Mouse (Mus musculus) large intestine, adult 2 months (tissue): ENCODE measurements around the gene Plxnb2. TPM values are rescaled to one million over a fixed set of nuclear protein-coding genes. Genes with fewer than 3 reads are reported as not detected.

Experiments
- DNase-seq: peaks from one replicate; pipeline ENCODE4 v3.0.0-alpha.2; 2012; ENCODE audit warnings: low read depth, low spot score
- WGBS: fragments of 180-500 bp; shearing (Covaris S2); methylation state at CpG from one replicate; pipeline ENCODE4 v1.1.7; 2018; 5-methylcytosine and 5-hydroxymethylcytosine counted together
- polyA plus RNA-seq: library from polyadenylated mRNA; depleted of rRNA; stranded (reverse); fragments of >200 nt; gene quantifications from 2 replicates; pipeline ENCODE4 v1.2.3, GENCODE M21; 2012

Plxnb2 gene
- polyA plus RNA-seq, 1 experiment: 310 TPM

DNA sequence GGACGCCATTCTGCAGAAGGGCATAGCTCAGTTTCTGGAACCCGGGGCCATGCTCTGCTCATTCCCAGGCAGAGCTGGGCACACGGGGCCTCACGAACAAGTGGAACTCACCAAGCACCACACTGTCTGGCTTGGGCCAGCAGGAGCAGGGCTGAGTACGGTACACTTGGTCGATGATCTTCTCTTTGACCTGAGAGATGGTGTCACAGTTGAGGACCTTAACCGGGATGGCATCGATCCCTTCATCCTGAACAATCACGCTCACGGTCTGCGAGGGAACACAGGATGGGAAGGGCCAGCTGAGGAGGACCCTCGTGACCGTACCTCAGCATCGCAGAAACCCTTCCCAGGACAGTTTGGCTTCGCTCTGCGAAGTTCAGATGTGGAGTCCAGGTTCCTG is 22.1 kb downstream of the Plxnb2 start:
- DNase-seq: no peak
- 93% methylated on average over 16 of the region's 16 CpGs for WGBS

DNA sequence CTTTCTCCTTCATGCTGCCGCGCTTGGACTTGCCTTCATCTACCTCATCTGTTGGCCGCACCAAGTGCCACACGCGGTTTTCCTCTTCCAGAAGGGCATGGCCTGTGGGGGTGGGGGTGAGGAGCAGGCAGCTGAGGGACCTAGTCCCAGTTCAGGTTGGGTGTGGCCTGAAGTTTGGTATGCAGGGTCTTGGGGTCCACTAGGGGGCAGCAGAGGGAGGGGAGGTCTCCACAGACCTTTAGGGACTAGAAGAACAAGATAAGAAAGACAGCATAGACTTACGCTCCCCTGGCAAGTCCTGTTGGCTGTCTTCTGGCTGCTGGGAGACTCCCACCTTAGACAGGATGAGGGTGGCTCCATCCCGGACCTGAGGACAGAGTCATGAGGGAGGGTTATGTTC is 22.6 kb downstream of the Plxnb2 start:
- DNase-seq: no peak
- WGBS: 63% methylated on average over 7 of the region's 7 CpGs

DNA sequence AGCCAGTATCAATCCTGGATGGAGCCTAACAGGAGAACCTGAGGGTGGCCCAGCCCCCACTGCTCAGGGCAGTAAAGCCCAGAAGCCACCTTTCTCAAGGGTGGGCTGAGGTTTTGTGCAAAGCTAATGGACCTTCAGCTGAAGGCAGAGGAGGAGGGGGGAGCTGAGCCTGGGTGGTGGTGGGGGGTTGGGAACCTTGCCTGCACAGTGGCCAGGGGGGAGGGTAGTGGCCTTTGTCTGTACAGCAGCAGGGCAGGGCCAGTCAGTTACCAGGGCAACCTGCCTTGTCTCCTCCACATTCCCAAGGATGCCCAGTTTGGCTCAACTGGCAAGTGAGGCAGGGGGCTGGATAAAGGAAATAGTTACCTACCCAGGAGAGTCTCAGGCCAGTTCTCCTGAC is 28.3 kb downstream of the Plxnb2 start:
- DNase-seq: no peak

- no peak for DNase-seq
- WGBS: 6% methylated on average over 13 of the region's 13 CpGs
These were observed 30.6 kb downstream of the Plxnb2 start for GRCm38 (mm10) chr15:89150041-89150390.

DNA sequence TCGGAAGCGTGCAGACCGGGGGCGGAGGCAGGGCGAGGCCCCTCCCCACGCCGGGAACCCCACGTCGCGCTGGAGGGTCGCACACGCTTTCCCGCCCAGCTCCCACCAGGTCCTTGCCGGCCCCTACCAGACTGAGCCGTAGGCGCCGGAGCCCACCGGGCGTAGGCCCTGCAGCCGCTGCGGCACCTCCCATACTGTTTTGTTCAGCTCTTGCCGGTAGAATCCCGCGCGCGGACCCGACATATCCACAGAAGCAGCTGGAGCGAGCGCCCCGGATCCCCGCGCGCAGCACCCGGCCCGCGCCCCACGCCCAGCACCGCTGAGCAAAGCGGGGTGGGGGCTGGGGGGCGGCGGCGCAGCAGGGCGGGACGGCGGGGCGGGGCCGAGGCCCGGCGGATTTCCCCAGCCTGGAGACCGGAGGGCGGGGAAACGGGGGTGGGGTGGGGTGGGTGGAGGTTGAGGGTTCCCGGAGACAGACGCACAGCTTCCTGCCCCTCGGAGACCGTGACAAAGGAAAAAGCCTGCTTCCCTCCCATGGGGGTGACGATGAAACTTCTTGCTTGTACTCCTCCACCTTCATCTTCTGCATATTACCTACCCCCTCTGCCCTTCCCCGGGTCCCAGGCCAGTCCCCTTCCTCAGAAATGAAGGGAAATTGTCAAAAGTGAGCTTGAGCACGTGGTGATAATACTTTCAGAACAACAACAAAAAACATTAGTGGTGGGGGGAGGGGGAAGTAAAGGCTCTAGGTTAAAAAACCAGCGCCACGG is 31.1 kb downstream of the Plxnb2 start, which contains the start of gene Mapk11:
Gene Mapk11 (minus strand): TSS at position 358 of the 770 bp plus-strand sequence.
- DNase-seq: no peak
- 1% methylated on average over 60 of the region's 61 CpGs for WGBS

GRCm38 (mm10) chr15:89148496-89149270 is 31.9 kb downstream of the Plxnb2 start:
- WGBS: 12% methylated on average over 25 of the region's 25 CpGs
- DNase-seq: no peak

DNA sequence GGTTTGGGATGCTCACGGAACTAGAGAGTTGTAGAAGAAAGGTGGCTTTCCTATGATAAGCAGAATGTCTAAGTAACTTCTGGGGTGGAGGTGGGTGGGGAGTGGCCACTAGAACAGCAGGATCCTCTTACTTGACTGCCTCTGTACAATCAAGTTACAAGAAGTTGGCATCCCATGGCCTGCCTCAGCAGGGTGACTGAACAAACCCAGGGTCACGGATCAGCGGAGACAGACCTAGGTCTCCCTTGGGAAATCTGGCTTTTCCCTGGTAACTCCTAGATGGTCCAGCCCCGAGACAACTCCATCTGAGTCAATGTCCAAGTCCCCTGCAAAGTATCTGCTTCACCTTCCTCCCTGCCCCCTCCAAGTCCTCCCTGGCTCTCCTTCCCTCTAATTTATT is 32.7 kb downstream of the Plxnb2 start:
- DNase-seq: no peak
- WGBS: 62% methylated on average over 4 of the region's 4 CpGs

DNA sequence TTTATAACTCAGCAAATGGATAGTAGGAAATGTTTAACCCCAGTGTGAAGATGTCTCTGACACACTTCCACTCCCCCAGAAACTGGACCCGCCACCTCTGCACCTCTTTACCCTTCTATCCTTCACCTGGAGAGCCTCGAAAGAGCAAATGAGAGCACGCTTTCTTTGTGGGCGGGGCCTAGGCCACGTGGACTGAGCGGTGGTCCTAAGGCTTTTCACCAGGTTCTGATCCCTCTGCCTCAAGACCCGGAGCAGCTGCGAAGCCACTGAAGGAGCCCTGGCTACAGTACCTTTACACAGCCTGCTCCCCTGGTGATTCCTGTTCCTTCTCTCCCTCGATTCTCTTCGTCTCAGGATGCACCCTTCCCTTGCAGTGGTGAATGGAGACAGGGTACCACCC is 33.1 kb downstream of the Plxnb2 start:
- 24% methylated on average over 10 of the region's 10 CpGs for whole genome bisulfite sequencing
- no peak for DNase-seq

- WGBS: 2% methylated on average over 16 of the region's 16 CpGs
- DNase-seq: no peak
These were observed 33.6 kb downstream of the Plxnb2 start for GRCm38 (mm10) chr15:89147024-89147423.

GRCm38 (mm10) chr15:89146537-89146936 is 34.1 kb downstream of the Plxnb2 start:
- no peak for DNase-seq
- 3% methylated on average over 27 of the region's 27 CpGs for WGBS

DNA sequence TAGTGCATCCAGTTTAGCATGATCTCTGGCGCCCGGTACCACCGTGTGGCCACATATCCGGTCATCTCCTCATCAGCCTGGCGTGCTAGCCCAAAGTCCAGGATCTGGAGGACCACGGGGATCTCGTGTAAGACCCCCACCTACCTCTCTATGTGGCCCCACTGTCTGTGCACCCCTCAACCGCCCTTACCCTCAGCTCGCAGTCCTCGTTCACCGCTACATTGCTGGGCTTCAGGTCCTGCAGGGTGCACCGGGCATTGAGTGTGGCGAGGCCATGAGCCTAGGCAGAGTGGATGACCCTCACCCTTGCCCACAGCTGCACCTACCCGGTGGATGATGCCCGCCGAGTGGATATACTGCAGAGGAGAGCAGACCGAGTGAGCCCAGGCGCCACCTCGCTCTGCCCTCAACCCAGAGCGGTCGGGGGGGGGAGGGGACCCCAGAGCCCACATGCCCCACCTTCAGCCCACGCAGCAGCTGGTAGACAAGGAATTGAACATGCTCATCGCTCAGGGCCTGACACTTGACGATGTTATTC is 34.7 kb downstream of the Plxnb2 start:
- WGBS: 68% methylated on average over 24 of the region's 24 CpGs

DNA sequence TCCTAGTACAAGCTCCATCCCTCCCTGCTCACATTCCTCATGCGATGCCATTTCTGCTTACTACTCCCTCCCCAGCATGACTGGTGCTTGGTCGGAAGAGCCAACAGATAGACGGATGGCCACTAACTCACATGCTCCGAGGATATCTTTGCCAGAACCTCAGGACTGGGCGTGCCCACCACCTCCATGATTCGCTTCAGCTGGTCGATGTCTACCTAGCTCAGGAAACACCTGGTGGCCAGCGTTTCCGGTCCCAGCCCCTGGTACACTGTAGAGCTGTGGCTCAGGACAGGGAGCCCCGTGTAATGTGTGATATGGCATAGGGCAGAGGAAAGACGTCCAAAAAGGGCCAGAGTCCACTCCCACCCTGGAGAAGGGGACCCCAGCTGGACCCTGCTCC is 35.6 kb downstream of the Plxnb2 start:
- WGBS: 68% methylated on average over 11 of the region's 11 CpGs
- DNase-seq: no peak

More for the DNA sequence above, 34.7 kb downstream of the Plxnb2 start:
- no peak for DNase-seq

- 75% methylated on average over 2 of the region's 2 CpGs for WGBS
These were observed 37.5 kb downstream of the Plxnb2 start for GRCm38 (mm10) chr15:89143134-89143533.

DNA sequence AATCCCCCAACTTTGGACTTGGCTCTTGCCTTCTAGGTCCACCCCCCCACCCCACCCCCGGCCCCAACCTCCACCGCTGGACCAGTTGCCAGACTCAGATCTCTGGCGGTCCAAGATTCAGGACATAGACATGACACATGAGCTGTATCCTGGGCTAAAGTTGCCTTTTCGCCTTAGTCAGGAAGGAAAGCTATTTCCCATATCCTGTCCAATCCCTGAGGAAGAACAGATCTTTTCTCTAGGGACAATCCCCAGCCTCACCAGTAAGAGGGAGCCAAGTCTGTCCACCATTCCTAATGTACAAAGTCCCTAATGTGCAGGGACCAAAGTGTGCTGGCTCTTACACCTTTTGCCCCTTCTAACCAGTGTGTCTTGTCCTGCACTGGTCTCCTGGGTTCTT is 38.7 kb downstream of the Plxnb2 start:
- WGBS: 62% methylated on average over 4 of the region's 4 CpGs
- no peak for DNase-seq

More at GRCm38 (mm10) chr15:89143134-89143533, 37.5 kb downstream of the Plxnb2 start:
- DNase-seq: no peak

DNA sequence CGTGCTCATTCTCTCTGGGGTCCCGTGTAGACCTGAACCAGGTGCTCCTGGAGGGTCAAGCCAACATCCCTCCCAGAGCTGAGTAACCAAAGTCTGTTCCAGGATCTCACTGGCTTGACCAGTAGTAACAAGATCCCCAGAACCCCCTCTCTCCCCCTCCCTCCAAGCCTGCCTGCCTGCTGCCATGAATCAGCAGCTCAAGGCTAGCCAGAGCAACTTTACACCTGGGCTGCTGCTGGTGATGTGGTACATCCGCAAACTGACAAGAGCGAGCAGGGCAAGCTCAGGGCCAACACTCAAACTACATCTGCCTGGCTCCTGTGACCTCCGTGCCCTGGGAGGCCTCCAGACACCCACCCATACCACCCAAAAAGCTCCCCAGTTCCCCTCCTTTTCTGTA is 39.1 kb downstream of the Plxnb2 start:
- WGBS: 26% methylated on average over 5 of the region's 5 CpGs
- no peak for DNase-seq

GRCm38 (mm10) chr15:89140659-89141252 is 39.8 kb downstream of the Plxnb2 start, which contains the start of gene Mapk12:
Mapk12 (minus strand) TSS chr15:89140703.
- no peak for DNase-seq
- 2% methylated on average over 21 of the region's 21 CpGs for WGBS

DNA sequence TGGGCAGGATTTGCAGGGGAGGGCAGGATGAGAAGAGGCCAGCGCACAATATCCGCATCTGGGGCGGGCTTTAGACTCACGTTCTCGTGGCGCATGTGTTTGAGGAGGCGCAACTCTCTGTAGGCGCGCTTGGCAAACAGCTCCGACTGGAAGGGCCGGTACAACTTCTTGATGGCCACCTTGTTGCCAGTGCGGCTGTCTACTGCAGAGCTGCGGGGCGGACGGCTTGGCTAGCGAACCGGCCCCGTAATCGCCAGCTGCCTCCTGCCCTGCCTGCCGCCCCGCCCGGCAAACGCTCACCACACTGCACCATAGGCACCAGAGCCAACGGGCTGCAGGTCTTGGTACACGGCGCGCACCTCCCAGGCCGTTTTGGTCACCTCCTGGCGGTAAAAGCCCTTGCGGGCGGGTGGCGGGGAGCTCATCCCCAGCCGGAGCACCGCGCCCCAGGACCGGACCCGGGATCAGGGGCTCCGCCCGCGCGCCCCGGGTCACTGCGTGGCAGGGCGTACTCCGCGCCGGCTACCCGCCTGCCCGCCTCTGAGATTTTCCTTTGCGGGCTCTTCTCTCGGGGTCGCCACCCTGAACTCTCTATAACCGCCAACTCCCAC is 40.4 kb downstream of the Plxnb2 start:
- DNase-seq: no peak
- under 1% methylated on average over 53 of the region's 53 CpGs for WGBS

- no peak for DNase-seq
- 93% methylated on average over 6 of the region's 6 CpGs for WGBS
These were observed 42.1 kb downstream of the Plxnb2 start for GRCm38 (mm10) chr15:89138531-89138930.

DNA sequence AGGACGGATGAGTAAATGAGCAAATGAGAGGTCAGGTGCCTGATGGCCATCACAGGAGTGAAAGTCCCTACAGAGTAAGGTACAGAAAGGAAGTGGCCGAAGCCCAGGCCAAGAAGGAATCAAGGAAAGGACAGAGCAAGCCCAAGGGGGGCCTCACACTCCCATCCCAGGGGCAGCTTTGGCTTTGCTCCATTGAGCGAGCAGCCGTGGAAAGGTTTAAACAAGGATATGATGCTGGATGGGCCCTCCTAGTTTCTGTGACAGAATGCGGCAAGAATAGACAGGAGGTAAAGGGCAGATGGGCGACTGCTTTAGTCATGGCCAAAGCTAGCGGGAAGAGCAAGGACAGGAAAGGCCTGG is 42.6 kb downstream of the Plxnb2 start:
- no peak for DNase-seq
- 86% methylated on average over 7 of the region's 7 CpGs for WGBS
